Mouse (Mus musculus) neural tube, embryonic 11.5 days (tissue): Measurements from ENCODE around the gene Cacnb3. TPM values are rescaled to one million over a fixed set of nuclear protein-coding genes. Genes with fewer than 3 reads are reported as not detected.

Experiments
- ATAC-seq: fragments of 200-750 bp; cut with Nextera tagmentation; 2 replicates; pipeline ENCODE4 v1.8.0; 2017; ENCODE audit warnings: moderate number of reproducible peaks, mild to moderate bottlenecking, moderate TSS enrichment, moderate library complexity; ENCODE audit not compliant: insufficient read depth, low FRiP score, low TSS enrichment
- DNase-seq: peaks from one replicate; pipeline ENCODE4 v3.0.0-alpha.2; 2015; ENCODE audit warnings: low spot score
- H3K27ac ChIP-seq: fragments of 300-500 bp; sonication (generic); 2 replicates; pipeline ENCODE4 v1.5.1; 2014; ENCODE audit warnings: low read depth, mild to moderate bottlenecking, low read length
- H3K27me3 ChIP-seq: fragments of 300-500 bp; sonication (generic); 2 replicates; pipeline ENCODE4 v1.6.1; 2014; ENCODE audit warnings: mild to moderate bottlenecking, low read length, mixed read lengths; ENCODE audit not compliant: control insufficient read depth, insufficient read depth
- H3K36me3 ChIP-seq: fragments of 300-500 bp; sonication (generic); 2 replicates; pipeline ENCODE4 v1.6.1; 2014; ENCODE audit warnings: mild to moderate bottlenecking, low read length, moderate library complexity, mixed read lengths; ENCODE audit not compliant: control insufficient read depth, insufficient read depth
- H3K4me1 ChIP-seq: fragments of 300-500 bp; sonication (generic); 2 replicates; pipeline ENCODE4 v1.6.1; 2014; ENCODE audit warnings: low read length, mixed read lengths; ENCODE audit not compliant: control insufficient read depth, insufficient read depth
- H3K4me2 ChIP-seq: fragments of 300-500 bp; sonication (generic); 2 replicates; pipeline ENCODE4 v1.6.1; 2014; ENCODE audit warnings: low read depth, mild to moderate bottlenecking, moderate library complexity
- H3K4me3 ChIP-seq: fragments of 300-500 bp; sonication (generic); 2 replicates; pipeline ENCODE4 v1.5.1; 2014; ENCODE audit warnings: low read depth, low read length
- H3K9ac ChIP-seq: fragments of 300-500 bp; sonication (generic); 2 replicates; pipeline ENCODE4 v1.6.1; 2014; ENCODE audit warnings: mild to moderate bottlenecking, low read length
- H3K9me3 ChIP-seq: fragments of 300-500 bp; sonication (generic); 2 replicates; pipeline ENCODE4 v1.6.1; 2016; ENCODE audit warnings: low read length; ENCODE audit not compliant: control insufficient read depth
- WGBS: fragments of 180-500 bp; shearing (Covaris S2); extraction: QIAGEN DNeasy Blood & Tissue Kit; methylation state at CpG from one replicate; pipeline ENCODE4 v1.1.7; 2014; 5-methylcytosine and 5-hydroxymethylcytosine counted together
- polyA plus RNA-seq: library from polyadenylated mRNA; unstranded; fragments of >200 nt; fragmentation: Nextera tagmentation; extraction: Ambion mirVana; gene quantifications from 2 replicates; pipeline ENCODE4 v1.2.1, GENCODE M21; 2014

Cacnb3 gene
- polyA plus RNA-seq, 1 experiment from 2014 or later = 58.4 TPM

GRCm38 (mm10) chr15:98626487-98627212, 4.0 kb upstream of the Cacnb3 start:
- no peak overlapping the region for H3K4me2 ChIP-seq
- H3K36me3 ChIP-seq = no peaks in the 10 kb centered on the region
- no peak overlapping the region for H3K4me3 ChIP-seq
- DNase-seq (no peak), ATAC-seq (no peak)
- peaks cover 14% of the 10 kb centered on the region for H3K4me1 ChIP-seq
- 80% methylated on average over 7 of the region's 7 CpGs for WGBS
- H3K9me3 ChIP-seq = no peaks in the 10 kb centered on the region
- no peak overlapping the region for H3K9ac ChIP-seq
- H3K27me3 ChIP-seq = peaks cover 20% of the 10 kb centered on the region
- no peak overlapping the region for H3K27ac ChIP-seq

- Histone ChIP-seq H3K4me2 (peak overlapping the region; percentile 38), H3K36me3 (no peaks in the 10 kb centered on the region), H3K4me1 (peaks cover 29% of the 10 kb centered on the region), H3K27me3 (peaks cover 27% of the 10 kb centered on the region), H3K4me3 (peak overlapping the region; percentile 13; the same call in 1 of the 2 replicates), H3K27ac (peak overlapping the region; percentile 62), H3K9me3 (no peaks in the 10 kb centered on the region), H3K9ac (peak overlapping the region; percentile 44)
- DNase-seq = peak; percentile 71
- 7% methylated on average over 20 of the region's 20 CpGs for WGBS
- no peak for ATAC-seq
Measured at GRCm38 (mm10) chr15:98628589-98629254, 1.9 kb upstream of the Cacnb3 start.

GRCm38 (mm10) chr15:98629464-98629863, 1.2 kb upstream of the Cacnb3 start:
- no peaks in the 10 kb centered on the region for H3K36me3 ChIP-seq
- peaks cover 31% of the 10 kb centered on the region for H3K27me3 ChIP-seq
- H3K9me3 ChIP-seq = no peaks in the 10 kb centered on the region
- ATAC-seq (no peak), DNase-seq (no peak)
- no peak overlapping the region; the same call in 1 of the 2 replicates for H3K9ac ChIP-seq
- peaks cover 32% of the 10 kb centered on the region for H3K4me1 ChIP-seq
- H3K4me3 ChIP-seq = no peak overlapping the region
- H3K27ac ChIP-seq = no peak overlapping the region
- 45% methylated on average over 6 of the region's 6 CpGs for WGBS
- no peak overlapping the region; the same call in 1 of the 2 replicates for H3K4me2 ChIP-seq

GRCm38 (mm10) chr15:98631493-98631892, 853 bp downstream of the Cacnb3 start:
- Histone ChIP-seq H3K9ac (no peak overlapping the region; the same call in 1 of the 2 replicates), H3K4me2 (peak overlapping the region; percentile 96), H3K27me3 (peaks cover 36% of the 10 kb centered on the region), H3K9me3 (no peaks in the 10 kb centered on the region), H3K27ac (no peak overlapping the region), H3K4me1 (peaks cover 43% of the 10 kb centered on the region), H3K4me3 (peak overlapping the region; percentile 82), H3K36me3 (no peaks in the 10 kb centered on the region)
- under 1% methylated on average over 18 of the region's 18 CpGs for WGBS
- DNase-seq (peak; percentile 91), ATAC-seq (peak; percentile 43; the same call in 1 of the 2 replicates)

GRCm38 (mm10) chr15:98632107-98632744, 1.6 kb downstream of the Cacnb3 start:
- Histone ChIP-seq H3K27ac (no peak overlapping the region), H3K36me3 (no peaks in the 10 kb centered on the region), H3K4me2 (peak overlapping the region; percentile 96), H3K4me1 (peaks cover 46% of the 10 kb centered on the region), H3K9ac (peak overlapping the region; percentile 49), H3K4me3 (peak overlapping the region; percentile 82), H3K9me3 (no peaks in the 10 kb centered on the region), H3K27me3 (peaks cover 39% of the 10 kb centered on the region)
- ATAC-seq (no peak), DNase-seq (peak; percentile 72)
- under 1% methylated on average over 18 of the region's 25 CpGs for WGBS

- Histone ChIP-seq H3K36me3 (no peaks in the 10 kb centered on the region), H3K9me3 (no peaks in the 10 kb centered on the region), H3K4me3 (peak overlapping the region; percentile 82), H3K27me3 (peaks cover 39% of the 10 kb centered on the region), H3K4me2 (peak overlapping the region; percentile 96), H3K9ac (peak overlapping the region; percentile 49), H3K27ac (no peak overlapping the region), H3K4me1 (peaks cover 46% of the 10 kb centered on the region)
- WGBS = 2% methylated on average over 4 of the region's 4 CpGs
- ATAC-seq = no peak
- DNase-seq = no peak
Measured at GRCm38 (mm10) chr15:98632921-98633320, 2.3 kb downstream of the Cacnb3 start.

GRCm38 (mm10) chr15:98633822-98634470, 3.3 kb downstream of the Cacnb3 start:
- 0 out of 2 replicates have a peak, but pooled peaks have one; percentile 8 for ATAC-seq
- H3K27ac ChIP-seq = peak overlapping the region; percentile 91
- peaks cover 38% of the 10 kb centered on the region for H3K4me1 ChIP-seq
- peaks cover 39% of the 10 kb centered on the region for H3K27me3 ChIP-seq
- H3K4me3 ChIP-seq = peak overlapping the region; percentile 82
- peak overlapping the region; percentile 94 for H3K9ac ChIP-seq
- WGBS = 2% methylated on average over 25 of the region's 25 CpGs
- H3K36me3 ChIP-seq = no peaks in the 10 kb centered on the region
- DNase-seq = no peak
- H3K4me2 ChIP-seq = peak overlapping the region; percentile 96
- H3K9me3 ChIP-seq = no peaks in the 10 kb centered on the region

GRCm38 (mm10) chr15:98634541-98635081, 4.0 kb downstream of the Cacnb3 start:
- H3K4me2 ChIP-seq = peak overlapping the region; percentile 96
- no peaks in the 10 kb centered on the region for H3K9me3 ChIP-seq
- peaks cover 35% of the 10 kb centered on the region for H3K4me1 ChIP-seq
- DNase-seq = peak; percentile 91
- H3K4me3 ChIP-seq = peak overlapping the region; percentile 82
- peak overlapping the region; percentile 91 for H3K27ac ChIP-seq
- WGBS = under 1% methylated on average over 60 of the region's 65 CpGs
- peak; percentile 75 for ATAC-seq
- H3K27me3 ChIP-seq = peaks cover 36% of the 10 kb centered on the region
- H3K36me3 ChIP-seq = no peaks in the 10 kb centered on the region
- H3K9ac ChIP-seq = peak overlapping the region; percentile 94
